Mouse (Mus musculus): ENCODE data around the gene Rai1. TPM values are rescaled to one million over a fixed set of nuclear protein-coding genes. Genes with fewer than 3 reads are reported as not detected.

Gene Rai1
- total and polyA plus RNA-seq, 3 experiments = 6.6 to 22.6 (median 15.4) TPM

GRCm38 (mm10) chr11:60231951-60232350 lies 127.1 kb downstream of the Rai1 start:
- Histone ChIP-seq H3K9ac (ENCODE audit: insufficient read depth, low read depth) (no peak overlapping the region), H3K27ac (ENCODE audit: insufficient read depth, low read depth) (no peak overlapping the region), H3K79me2 (replicated peaks; ENCODE audit: control insufficient read depth, extremely low read depth, insufficient read depth, poor library complexity, severe bottlenecking) (no peaks in the 10 kb centered on the region), H3K27me3 (replicated peaks) (no peaks in the 10 kb centered on the region), H3K4me3 (replicated peaks in 1 of 3; ENCODE audit: low read depth in 2 of 3, low read length in 2 of 3, poor library complexity in 1 of 3) (no peak overlapping the region), H3K4me2 (ENCODE audit: insufficient read depth, low read depth, poor library complexity, severe bottlenecking) (no peak overlapping the region), H3K36me3 (replicated peaks in 1 of 2; ENCODE audit: control insufficient read depth in 1 of 2, insufficient read depth in 1 of 2, low read length in 1 of 2) (peaks cover 5 to 22% of the 10 kb centered on the region in 2 experiments), H3K9me3 (replicated peaks; ENCODE audit: low read length) (no peaks in the 10 kb centered on the region), H3K4me1 (ENCODE audit: control insufficient read depth in 1 of 2, insufficient read depth in 2 of 2) (peaks cover 3 to 31% of the 10 kb centered on the region in 2 experiments; a peak in 3 of 4 replicates)
- TF ChIP-seq IRF4 (IDR thresholded peaks at IDR 0.05; ENCODE audit: low read depth, low read length) (no peak), CHD2 (IDR thresholded peaks at IDR 0.05; ENCODE audit: low read length) (no peak), USF1 (IDR thresholded peaks at IDR 0.05; ENCODE audit: low read depth, low read length) (no peak), JUND (conservative IDR thresholded peaks at IDR 0.05; ENCODE audit: low read depth, low read length) (no peak), ZC3H11A (IDR thresholded peaks at IDR 0.05; ENCODE audit: low read depth, low read length) (no peak)
- dilution Hi-C loops (cut with MboI; ENCODE audit: extremely low pct_ligation_motif_present, extremely low pct_unique_long_range_greater_than_20kb, low sequenced_read_pairs) = no loop called here
- no peak for DNase-seq (ENCODE audit: extremely low read depth)
- in situ Hi-C loops (cut with MboI; ENCODE audit: low pct_ligation_motif_present, low pct_unique_long_range_greater_than_20kb, low sequenced_read_pairs) = no loop called here

GRCm38 (mm10) chr11:60232441-60233058 lies 127.7 kb downstream of the Rai1 start:
- H3K27me3 ChIP-seq (replicated peaks) = no peaks in the 10 kb centered on the region
- DNase-seq (ENCODE audit: extremely low read depth) = no peak
- H3K9ac ChIP-seq (ENCODE audit: insufficient read depth, low read depth) = no peak overlapping the region
- in situ Hi-C loops (cut with MboI; ENCODE audit: low pct_ligation_motif_present, low pct_unique_long_range_greater_than_20kb, low sequenced_read_pairs) (no loop called here), dilution Hi-C loops (cut with MboI; ENCODE audit: extremely low pct_ligation_motif_present, extremely low pct_unique_long_range_greater_than_20kb, low sequenced_read_pairs) (no loop called here)
- H3K4me1 ChIP-seq (ENCODE audit: control insufficient read depth in 1 of 2, insufficient read depth in 2 of 2) = peaks cover 3 to 31% of the 10 kb centered on the region in 2 experiments; a peak in 3 of 4 replicates
- no peak overlapping the region for H3K27ac ChIP-seq (ENCODE audit: insufficient read depth, low read depth)
- H3K4me3 ChIP-seq (replicated peaks in 1 of 3; ENCODE audit: low read depth in 2 of 3, low read length in 2 of 3, poor library complexity in 1 of 3) = no peak overlapping the region
- no peaks in the 10 kb centered on the region for H3K79me2 ChIP-seq (replicated peaks; ENCODE audit: control insufficient read depth, extremely low read depth, insufficient read depth, poor library complexity, severe bottlenecking)
- H3K36me3 ChIP-seq (replicated peaks in 1 of 2; ENCODE audit: control insufficient read depth in 1 of 2, insufficient read depth in 1 of 2, low read length in 1 of 2) = peaks cover 5 to 25% of the 10 kb centered on the region in 2 experiments
- TF ChIP-seq TBP (conservative IDR thresholded peaks at IDR 0.05; ENCODE audit: low read depth, low read length) = no peak
- TF ChIP-seq NELFE (IDR thresholded peaks at IDR 0.05; ENCODE audit: low read depth, low read length) = no peak
- no peak for TF ChIP-seq E2F4 (IDR thresholded peaks at IDR 0.05; ENCODE audit: insufficient replicate concordance, low read depth, low read length)
- TF ChIP-seq UBTF (IDR thresholded peaks at IDR 0.05; ENCODE audit: low read depth, low read length) = no peak
- TF ChIP-seq GABPA (IDR thresholded peaks at IDR 0.05; ENCODE audit: insufficient replicate concordance, low read depth, low read length) = no peak
- no peak for TF ChIP-seq RCOR1 (conservative IDR thresholded peaks at IDR 0.05; ENCODE audit: low read depth, low read length)
- no peak for TF ChIP-seq SIN3A (IDR thresholded peaks at IDR 0.05; ENCODE audit: low read length)
- TF ChIP-seq ZNF384 (IDR thresholded peaks at IDR 0.05; ENCODE audit: low read depth, low read length) = no peak
- no peak for TF ChIP-seq MAFK (IDR thresholded peaks at IDR 0.05; ENCODE audit: insufficient replicate concordance, low read length)
- no peak for TF ChIP-seq MEF2A (IDR thresholded peaks at IDR 0.05; ENCODE audit: borderline replicate concordance, low read depth, low read length)
- no peak for TF ChIP-seq CHD1 (IDR thresholded peaks at IDR 0.05; ENCODE audit: low read depth, low read length)
- no peak for TF ChIP-seq MYC (IDR thresholded peaks at IDR 0.05; ENCODE audit: low read depth, low read length)
- TF ChIP-seq POLR2A (IDR thresholded peaks at IDR 0.05; ENCODE audit: low read depth, low read length) = no peak
- TF ChIP-seq PAX5 (IDR thresholded peaks at IDR 0.05; ENCODE audit: low read length) = no peak
- TF ChIP-seq ZMIZ1 (IDR thresholded peaks at IDR 0.05; ENCODE audit: low read depth, low read length) = no peak
- no peak for TF ChIP-seq MAX (IDR thresholded peaks at IDR 0.05; ENCODE audit: low read length)
- H3K4me2 ChIP-seq (ENCODE audit: insufficient read depth, low read depth, poor library complexity, severe bottlenecking) = no peak overlapping the region
- H3K9me3 ChIP-seq (replicated peaks; ENCODE audit: low read length) = no peaks in the 10 kb centered on the region

All from CH12.LX (cell line).